Comparison of ENCODE assay signal across 11 mouse cellular contexts in genomic region chr10:125896646-125897045, GRCm38 (mm10).
"Had no signal": no experiment of that assay in that cellular context is flagged by ENCODE, and none has a peak within 500 bp of the region (broad histone marks: within the 10 kb centered on the region; RNA-seq: fewer than 3 reads in every experiment).

No protein-coding gene starts in this region.

- H3K9ac ChIP-seq: intestine, embryonic 15.5 days; limb, embryonic 15.5 days; liver, embryonic 12.5 days; lung, embryonic 15.5 days; midbrain, embryonic 12.5 days had no signal

- H3K27ac ChIP-seq: intestine, embryonic 15.5 days; layer of hippocampus, adult 2 months; limb, embryonic 15.5 days; liver, embryonic 12.5 days; lung, embryonic 15.5 days; midbrain, embryonic 12.5 days; stomach, postnatal 0 days had no signal

- H3K4me3 ChIP-seq: intestine, embryonic 15.5 days; layer of hippocampus, adult 2 months; limb, embryonic 15.5 days; liver, embryonic 12.5 days; lung, embryonic 15.5 days; midbrain, embryonic 12.5 days had no signal

- H3K36me3 ChIP-seq: intestine, embryonic 15.5 days; limb, embryonic 15.5 days; liver, embryonic 12.5 days; lung, embryonic 15.5 days; midbrain, embryonic 12.5 days had no signal

- ATAC-seq: intestine, embryonic 15.5 days; liver, embryonic 12.5 days; midbrain, embryonic 16.5 days had no signal

- H3K4me2 ChIP-seq: intestine, embryonic 15.5 days; limb, embryonic 15.5 days; liver, embryonic 12.5 days; lung, embryonic 15.5 days; midbrain, embryonic 12.5 days had no signal

- H3K9me3 ChIP-seq: intestine, embryonic 15.5 days; limb, embryonic 15.5 days; liver, embryonic 12.5 days; lung, embryonic 15.5 days; midbrain, embryonic 12.5 days had no signal

- H3K27me3 ChIP-seq: intestine, embryonic 15.5 days; limb, embryonic 15.5 days; liver, embryonic 12.5 days; lung, embryonic 15.5 days; midbrain, embryonic 12.5 days had no signal

- H3K4me1 ChIP-seq: intestine, embryonic 15.5 days; limb, embryonic 15.5 days; liver, embryonic 12.5 days; lung, embryonic 15.5 days; midbrain, embryonic 12.5 days had no signal

- DNase-seq: kidney, adult 18-20 months; lung, postnatal 14 days; thymus, postnatal 4 days had no signal
